9 mouse cellular contexts compared by ENCODE assay signal in the genomic region with DNA sequence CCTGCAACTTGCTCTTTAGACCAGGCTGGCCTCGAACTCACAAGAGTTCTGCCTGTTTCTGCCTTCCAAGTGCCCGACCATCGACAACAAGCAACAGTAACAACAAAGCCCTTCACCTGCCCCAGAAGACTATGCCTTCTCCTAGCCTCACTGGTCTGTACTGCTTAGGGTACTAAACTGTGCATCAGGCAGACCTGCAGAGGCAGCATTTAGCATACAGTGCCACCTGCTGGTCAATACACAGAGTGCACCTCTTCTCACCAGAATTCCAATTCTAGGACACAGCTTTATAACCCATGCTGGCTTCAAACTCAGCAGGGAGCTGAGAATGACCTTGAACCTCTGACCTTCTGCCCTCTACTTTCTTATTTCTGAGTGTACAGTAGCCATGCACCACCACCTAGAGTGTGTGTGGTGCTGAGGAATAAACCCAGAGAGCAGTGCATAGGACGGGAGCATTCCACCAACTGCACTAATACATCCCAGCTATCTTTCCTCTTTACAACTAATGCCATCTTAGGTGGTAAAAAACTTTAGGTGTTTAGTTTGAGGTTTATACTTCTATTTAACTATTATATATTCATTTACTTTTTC. TPM values are rescaled to one million over a fixed set of nuclear protein-coding genes. Genes with fewer than 3 reads are reported as not detected.
DNase-seq lines count a peak whose midpoint lies in the region; ATAC-seq and TF ChIP-seq lines count a peak whose summit lies in the region.
"Had no signal": no experiment of that assay in that cellular context is flagged by ENCODE, and none has a peak within 500 bp of the region (broad histone marks: within the 10 kb centered on the region; RNA-seq: fewer than 3 reads in every experiment).

No protein-coding gene starts in this region.

- no peak for TF ChIP-seq POLR2A in MEL (IDR thresholded peaks at IDR 0.05; ENCODE audit: control insufficient read depth in 1 of 2, insufficient read depth in 1 of 2, low read depth in 1 of 2, low read length in 2 of 2, poor library complexity in 1 of 2)

- H3K27ac ChIP-seq in MEL (ENCODE audit: control insufficient read depth, low read depth, low read length), result no peak overlapping the region
- no peak overlapping the region for H3K27ac ChIP-seq in forebrain, embryonic 10.5 days
- H3K27ac ChIP-seq in liver, embryonic 16.5 days (ENCODE audit: low read length), result no peak overlapping the region
- H3K27ac ChIP-seq in neural tube, embryonic 14.5 days (ENCODE audit: low read depth, low read length), result no peak overlapping the region

- intact Hi-C loops in heart, postnatal 36 days (cut with DNase I), result loop anchor here (1.0 to 10.0 kb wide), 2 partner anchors 161 to 511 kb away; no protein-coding TSS in a partner anchor

- TF ChIP-seq CTCF in MEL (IDR thresholded peaks at IDR 0.05 in 2 of 3, conservative IDR thresholded peaks at IDR 0.05 in 1 of 3; ENCODE audit: control insufficient read depth in 1 of 3, insufficient read depth in 1 of 3, low read depth in 2 of 3, low read length in 3 of 3, poor library complexity in 1 of 3, severe bottlenecking in 1 of 3), result peak; percentile 82 to 98 (median 97)

- no peak overlapping the region for H3K9ac ChIP-seq in MEL (ENCODE audit: control insufficient read depth, low read depth, low read length, poor library complexity, severe bottlenecking)
- no peak overlapping the region for H3K9ac ChIP-seq in liver, embryonic 16.5 days (ENCODE audit: low read depth, low read length)
- no peak overlapping the region for H3K9ac ChIP-seq in neural tube, embryonic 14.5 days (replicated peaks; ENCODE audit: low read depth, low read length)

- DNase-seq in MEL (ENCODE audit: low read depth, low spot score), result peak; percentile 76
- DNase-seq in brain, embryonic 18.5 days (ENCODE audit: low read depth, low spot score), result peak; percentile 24
- DNase-seq in forebrain, embryonic 10.5 days (ENCODE audit: extremely low spot score, low spot score), result peak; percentile 45
- peak; percentile 63 for DNase-seq in heart, postnatal 36 days
- peak; percentile 21 to 84 for DNase-seq in layer of hippocampus, adult 18-20 months (ENCODE audit: low spot score in 2 of 2)
- peak; percentile 60 for DNase-seq in thymus, postnatal 14 days

- ATAC-seq in liver, embryonic 16.5 days (ENCODE audit: low read depth), result 0 out of 2 replicates have a peak, but pooled peaks have one; percentile 30
- peak; percentile 90 for ATAC-seq in neural tube, embryonic 14.5 days (ENCODE audit: low read depth)

- TF ChIP-seq RAD21 in MEL (IDR thresholded peaks at IDR 0.05; ENCODE audit: low read depth, low read length), result peak; percentile 94

- no peaks in the 10 kb centered on the region for H3K79me2 ChIP-seq in MEL (ENCODE audit: control insufficient read depth, insufficient read depth, low read length, poor library complexity)

- no peaks in the 10 kb centered on the region for H3K27me3 ChIP-seq in MEL (ENCODE audit: control insufficient read depth in 1 of 2, insufficient read depth in 2 of 2, low read length in 2 of 2)
- no peaks in the 10 kb centered on the region for H3K27me3 ChIP-seq in forebrain, embryonic 10.5 days (ENCODE audit: poor library complexity, severe bottlenecking)
- H3K27me3 ChIP-seq in liver, embryonic 16.5 days (ENCODE audit: control insufficient read depth, insufficient read depth, low read depth, low read length), result no peaks in the 10 kb centered on the region
- no peaks in the 10 kb centered on the region for H3K27me3 ChIP-seq in neural tube, embryonic 14.5 days (ENCODE audit: control insufficient read depth, insufficient read depth, low read length)

- H3K36me3 ChIP-seq in MEL (ENCODE audit: control insufficient read depth in 1 of 2, insufficient read depth in 2 of 2, low read length in 2 of 2), result peaks cover 0 to 2% of the 10 kb centered on the region in 2 experiments; a peak in 2 of 4 replicates
- H3K36me3 ChIP-seq in forebrain, embryonic 10.5 days (replicated peaks), result peaks cover 89% of the 10 kb centered on the region
- H3K36me3 ChIP-seq in liver, embryonic 16.5 days (ENCODE audit: control insufficient read depth, insufficient read depth), result peaks cover 7% of the 10 kb centered on the region; the same call in 1 of the 2 replicates
- peaks cover 24% of the 10 kb centered on the region for H3K36me3 ChIP-seq in neural tube, embryonic 14.5 days (ENCODE audit: control insufficient read depth, insufficient read depth, low read length)

- 73% methylated on average over 4 of the region's 4 CpGs for WGBS in forebrain, embryonic 10.5 days
- WGBS in liver, embryonic 16.5 days (ENCODE audit: insufficient replicate concordance), result 67% methylated on average over 4 of the region's 4 CpGs
- 82% methylated on average over 4 of the region's 4 CpGs for WGBS in neural tube, embryonic 14.5 days

- no peaks in the 10 kb centered on the region for H3K4me1 ChIP-seq in MEL (ENCODE audit: control insufficient read depth in 1 of 2, insufficient read depth in 2 of 2, low read length in 2 of 2)
- no peaks in the 10 kb centered on the region for H3K4me1 ChIP-seq in forebrain, embryonic 10.5 days
- H3K4me1 ChIP-seq in liver, embryonic 16.5 days (ENCODE audit: control insufficient read depth, low read depth, low read length), result no peaks in the 10 kb centered on the region
- no peaks in the 10 kb centered on the region for H3K4me1 ChIP-seq in neural tube, embryonic 14.5 days (ENCODE audit: control insufficient read depth, insufficient read depth, low read length)

- H3K4me3 ChIP-seq in MEL (ENCODE audit: control insufficient read depth in 1 of 2, insufficient read depth in 1 of 2, low read depth in 2 of 2, low read length in 2 of 2), result no peak overlapping the region
- no peak overlapping the region for H3K4me3 ChIP-seq in forebrain, embryonic 10.5 days
- H3K4me3 ChIP-seq in liver, embryonic 16.5 days (ENCODE audit: low read depth, low read length), result no peak overlapping the region
- H3K4me3 ChIP-seq in neural tube, embryonic 14.5 days (ENCODE audit: low read depth, low read length), result no peak overlapping the region
- H3K4me3 ChIP-seq: myocyte had no signal

- no peaks in the 10 kb centered on the region for H3K9me3 ChIP-seq in MEL (replicated peaks; ENCODE audit: insufficient read depth, low read length)
- H3K9me3 ChIP-seq in forebrain, embryonic 10.5 days, result no peaks in the 10 kb centered on the region
- H3K9me3 ChIP-seq in liver, embryonic 16.5 days (replicated peaks; ENCODE audit: control insufficient read depth, low read length), result no peaks in the 10 kb centered on the region
- no peaks in the 10 kb centered on the region for H3K9me3 ChIP-seq in neural tube, embryonic 14.5 days (ENCODE audit: control insufficient read depth, low read length)

- no peak overlapping the region for H3K4me2 ChIP-seq in liver, embryonic 16.5 days (ENCODE audit: low read depth, low read length)
- no peak overlapping the region for H3K4me2 ChIP-seq in neural tube, embryonic 14.5 days (ENCODE audit: low read depth, low read length)

- no peak for TF ChIP-seq EP300 in MEL (IDR thresholded peaks at IDR 0.05; ENCODE audit: low read depth in 1 of 2, low read length in 2 of 2)

RNA-seq across cellular contexts. Expression of a gene that starts 16.3 kb away (rescaled TPM):
- total RNA-seq in MEL (2012; rRNA removed), result 36.4 and 38.0 TPM in 2 replicates
- polyA plus RNA-seq in MEL (2012; ENCODE audit: insufficient read depth in 1 of 2, insufficient read length in 2 of 2, low read depth in 1 of 2, low replicate concordance in 2 of 2, missing spikeins in 1 of 2), result 10 to 100 TPM in 1 of 2 experiments, not detected in 1; 40.4 TPM
- polyA plus RNA-seq in forebrain, embryonic 10.5 days (2016; fragmentation: Nextera tagmentation; extraction: Ambion mirVana), result 33.1 and 36.7 TPM in 2 replicates
- 10 to 100 TPM; 62.4 to 74.4 TPM for total RNA-seq in heart, postnatal 36 days (2021)
- total RNA-seq in layer of hippocampus, adult 18-20 months (2021), result 10 to 100 TPM; 29.1 to 29.5 TPM
- 10.6 and 11.2 TPM in 2 replicates for polyA plus RNA-seq in liver, embryonic 16.5 days (2015; fragmentation: Nextera tagmentation; extraction: Ambion mirVana)
- polyA plus RNA-seq in neural tube, embryonic 14.5 days (2014; fragmentation: Nextera tagmentation; extraction: Ambion mirVana), result 31.9 and 33.2 TPM in 2 replicates

RNA-seq across cellular contexts. Expression of a gene that starts 43.9 kb away (rescaled TPM):
- 17.7 and 17.9 TPM in 2 replicates for total RNA-seq in MEL (2012; rRNA removed)
- 10 to 100 TPM in 1 of 2 experiments, not detected in 1; 28.6 TPM for polyA plus RNA-seq in MEL (2012; ENCODE audit: insufficient read depth in 1 of 2, insufficient read length in 2 of 2, low read depth in 1 of 2, low replicate concordance in 2 of 2, missing spikeins in 1 of 2)
- polyA plus RNA-seq in forebrain, embryonic 10.5 days (2016; fragmentation: Nextera tagmentation; extraction: Ambion mirVana), result 69.8 and 72.2 TPM in 2 replicates
- total RNA-seq in heart, postnatal 36 days (2021), result 10 to 100 TPM; 10.4 to 11.2 TPM
- total RNA-seq in layer of hippocampus, adult 18-20 months (2021), result 10 to 100 TPM; 48.8 to 49.6 TPM
- polyA plus RNA-seq in liver, embryonic 16.5 days (2015; fragmentation: Nextera tagmentation; extraction: Ambion mirVana), result 6.5 and 7.2 TPM in 2 replicates
- polyA plus RNA-seq in neural tube, embryonic 14.5 days (2014; fragmentation: Nextera tagmentation; extraction: Ambion mirVana), result 57.0 and 64.2 TPM in 2 replicates

RNA-seq across cellular contexts. Expression of a gene that starts 50.8 kb away (rescaled TPM):
- 0.04 and 0.07 TPM in 2 replicates for total RNA-seq in MEL (2012; rRNA removed)
- under 1 TPM in 1 of 2 experiments, not detected in 1; 0.38 TPM for polyA plus RNA-seq in MEL (2012; ENCODE audit: insufficient read depth in 1 of 2, insufficient read length in 2 of 2, low read depth in 1 of 2, low replicate concordance in 2 of 2, missing spikeins in 1 of 2)
- 0.32 and 0.61 TPM in 2 replicates for polyA plus RNA-seq in forebrain, embryonic 10.5 days (2016; fragmentation: Nextera tagmentation; extraction: Ambion mirVana)
- under 1 TPM; 0.56 to 0.79 TPM for total RNA-seq in heart, postnatal 36 days (2021)
- under 1 TPM; 0.46 to 0.50 TPM for total RNA-seq in layer of hippocampus, adult 18-20 months (2021)
- polyA plus RNA-seq in liver, embryonic 16.5 days (2015; fragmentation: Nextera tagmentation; extraction: Ambion mirVana), result 0.21 and 0.27 TPM in 2 replicates
- polyA plus RNA-seq in neural tube, embryonic 14.5 days (2014; fragmentation: Nextera tagmentation; extraction: Ambion mirVana), result 0.67 and 0.74 TPM in 2 replicates

RNA-seq across cellular contexts. Expression of a gene that starts 52.4 kb away (rescaled TPM):
- 34.2 and 38.1 TPM in 2 replicates for total RNA-seq in MEL (2012; rRNA removed)
- polyA plus RNA-seq in MEL (2012; ENCODE audit: insufficient read depth in 1 of 2, insufficient read length in 2 of 2, low read depth in 1 of 2, low replicate concordance in 2 of 2, missing spikeins in 1 of 2), result 100 to 1,000 TPM; 116 to 352 TPM
- 75.5 and 86.3 TPM in 2 replicates for polyA plus RNA-seq in forebrain, embryonic 10.5 days (2016; fragmentation: Nextera tagmentation; extraction: Ambion mirVana)
- total RNA-seq in heart, postnatal 36 days (2021), result 10 to 100 TPM; 15.3 to 20.8 TPM
- 10 to 100 TPM; 24.4 to 24.8 TPM for total RNA-seq in layer of hippocampus, adult 18-20 months (2021)
- 31.0 and 34.5 TPM in 2 replicates for polyA plus RNA-seq in liver, embryonic 16.5 days (2015; fragmentation: Nextera tagmentation; extraction: Ambion mirVana)
- 30.8 and 44.0 TPM in 2 replicates for polyA plus RNA-seq in neural tube, embryonic 14.5 days (2014; fragmentation: Nextera tagmentation; extraction: Ambion mirVana)

RNA-seq across cellular contexts. Expression of a gene that starts 53.6 kb away (rescaled TPM):
- 20.1 and 24.8 TPM in 2 replicates for total RNA-seq in MEL (2012; rRNA removed)
- 10 to 100 TPM in 1 of 2 experiments, not detected in 1; 86.7 TPM for polyA plus RNA-seq in MEL (2012; ENCODE audit: insufficient read depth in 1 of 2, insufficient read length in 2 of 2, low read depth in 1 of 2, low replicate concordance in 2 of 2, missing spikeins in 1 of 2)
- 149 and 153 TPM in 2 replicates for polyA plus RNA-seq in forebrain, embryonic 10.5 days (2016; fragmentation: Nextera tagmentation; extraction: Ambion mirVana)
- 10 to 100 TPM; 22.8 to 23.1 TPM for total RNA-seq in heart, postnatal 36 days (2021)
- total RNA-seq in layer of hippocampus, adult 18-20 months (2021), result 10 to 100 TPM; 57.1 to 57.6 TPM
- 28.8 and 31.0 TPM in 2 replicates for polyA plus RNA-seq in liver, embryonic 16.5 days (2015; fragmentation: Nextera tagmentation; extraction: Ambion mirVana)
- 130 and 141 TPM in 2 replicates for polyA plus RNA-seq in neural tube, embryonic 14.5 days (2014; fragmentation: Nextera tagmentation; extraction: Ambion mirVana)

Comparison
In these comparisons a context has a peak if more than half of its experiments do, and no peak if none do; other contexts are left out.
1. DNase-seq: peak in every context shown above with its lines; median percentile 76 in MEL; 63 in heart, postnatal 36 days; 60 in thymus, postnatal 14 days; 52 in layer of hippocampus, adult 18-20 months; 45 in forebrain, embryonic 10.5 days; 24 in brain, embryonic 18.5 days.